Mouse (Mus musculus) forebrain, embryonic 12.5 days (tissue): ENCODE measurements around the gene Grwd1. TPM values are rescaled to one million over a fixed set of nuclear protein-coding genes. Genes with fewer than 3 reads are reported as not detected.

ENCODE experiments used
- ATAC-seq: fragments of 200-750 bp; cut with Nextera tagmentation; 2 replicates; pipeline ENCODE4 v1.8.0; 2017; ENCODE audit warnings: moderate TSS enrichment; ENCODE audit not compliant: low FRiP score
- H3K27ac ChIP-seq: fragments of 300-500 bp; sonication (generic); 2 replicates; pipeline ENCODE4 v1.5.1; 2016; ENCODE audit warnings: mild to moderate bottlenecking
- H3K27me3 ChIP-seq: fragments of 300-500 bp; sonication (generic); 2 replicates; pipeline ENCODE4 v1.6.1; 2016; ENCODE audit warnings: mild to moderate bottlenecking
- H3K36me3 ChIP-seq: fragments of 300-500 bp; sonication (generic); replicated peaks from 2 replicates; pipeline ENCODE4 v1.6.1; 2016; ENCODE audit warnings: mild to moderate bottlenecking
- H3K4me1 ChIP-seq: fragments of 300-500 bp; sonication (generic); 2 replicates; pipeline ENCODE4 v1.6.1; 2016
- H3K4me2 ChIP-seq: fragments of 300-500 bp; sonication (generic); 2 replicates; pipeline ENCODE4 v1.6.1; 2016; ENCODE audit warnings: mild to moderate bottlenecking, moderate library complexity
- H3K4me3 ChIP-seq: fragments of 300-500 bp; sonication (generic); replicated peaks from 2 replicates; pipeline ENCODE4 v1.5.1; 2016; ENCODE audit warnings: mild to moderate bottlenecking
- H3K9ac ChIP-seq: fragments of 300-500 bp; sonication (generic); 2 replicates; pipeline ENCODE4 v1.6.1; 2016; ENCODE audit warnings: mild to moderate bottlenecking
- H3K9me3 ChIP-seq: fragments of 300-500 bp; sonication (generic); 2 replicates; pipeline ENCODE4 v1.6.1; 2016
- WGBS: fragments of 180-500 bp; shearing (Covaris S2); methylation state at CpG from one replicate; pipeline ENCODE4 v1.1.7; 2016; 5-methylcytosine and 5-hydroxymethylcytosine counted together
- polyA plus RNA-seq: library from polyadenylated mRNA; unstranded; fragments of >200 nt; fragmentation: Nextera tagmentation; extraction: Ambion mirVana; gene quantifications from 2 replicates; pipeline ENCODE4 v1.2.1, GENCODE M21; 2016

Grwd1 gene
- polyA plus RNA-seq, 1 experiment from 2014 or later, result 60.0 TPM

GRCm38 (mm10) chr7:45794971-45795370, 35.8 kb downstream of the Grwd1 start:
- peaks cover 50% of the 10 kb centered on the region for H3K27me3 ChIP-seq
- no peak overlapping the region for H3K9ac ChIP-seq
- H3K4me3 ChIP-seq, result no peak overlapping the region
- H3K27ac ChIP-seq, result no peak overlapping the region
- 93% methylated on average over 29 of the region's 29 CpGs for WGBS
- H3K4me1 ChIP-seq, result peaks cover 20% of the 10 kb centered on the region
- H3K36me3 ChIP-seq, result peaks cover 68% of the 10 kb centered on the region
- H3K4me2 ChIP-seq, result no peak overlapping the region
- H3K9me3 ChIP-seq, result no peaks in the 10 kb centered on the region
- ATAC-seq, result no peak

GRCm38 (mm10) chr7:45793969-45794585, 36.7 kb downstream of the Grwd1 start:
- H3K4me1 ChIP-seq, result peaks cover 20% of the 10 kb centered on the region
- 88% methylated on average over 42 of the region's 44 CpGs for WGBS
- no peak overlapping the region for H3K4me2 ChIP-seq
- no peak overlapping the region for H3K27ac ChIP-seq
- H3K4me3 ChIP-seq, result no peak overlapping the region
- H3K9me3 ChIP-seq, result no peaks in the 10 kb centered on the region
- no peak overlapping the region for H3K9ac ChIP-seq
- H3K36me3 ChIP-seq, result peaks cover 75% of the 10 kb centered on the region
- H3K27me3 ChIP-seq, result peaks cover 42% of the 10 kb centered on the region
- no peak for ATAC-seq

DNA sequence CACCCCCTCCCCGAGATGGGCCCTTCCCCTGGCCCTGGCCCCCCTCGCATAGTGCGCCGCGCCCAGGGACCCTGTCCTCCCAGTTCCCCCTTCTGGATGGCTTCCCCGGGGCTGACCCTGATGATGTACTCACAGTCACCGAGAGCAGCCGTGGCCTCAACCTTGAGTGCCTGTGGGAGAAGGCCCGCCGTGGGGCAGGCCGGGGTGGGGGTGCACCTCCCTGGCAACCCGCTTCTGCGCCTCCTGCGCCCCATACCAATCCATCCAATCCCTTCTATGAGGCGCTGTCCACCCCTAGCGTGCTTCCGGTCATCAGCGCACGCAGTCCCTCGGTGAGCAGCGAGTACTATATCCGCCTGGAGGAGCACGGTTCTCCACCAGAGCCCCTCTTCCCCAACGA, 37.5 kb downstream of the Grwd1 start:
- Histone ChIP-seq H3K4me1 (peaks cover 15% of the 10 kb centered on the region), H3K36me3 (peaks cover 83% of the 10 kb centered on the region), H3K27me3 (peaks cover 34% of the 10 kb centered on the region), H3K4me2 (no peak overlapping the region), H3K27ac (no peak overlapping the region), H3K9me3 (no peaks in the 10 kb centered on the region), H3K4me3 (no peak overlapping the region), H3K9ac (no peak overlapping the region)
- 91% methylated on average over 24 of the region's 24 CpGs for WGBS
- ATAC-seq, result no peak

- ATAC-seq, result no peak
- H3K27me3 ChIP-seq, result peaks cover 20% of the 10 kb centered on the region
- no peak overlapping the region for H3K9ac ChIP-seq
- peaks cover 12% of the 10 kb centered on the region for H3K4me1 ChIP-seq
- no peak overlapping the region for H3K4me2 ChIP-seq
- no peak overlapping the region for H3K27ac ChIP-seq
- WGBS, result 80% methylated on average over 17 of the region's 17 CpGs
- H3K36me3 ChIP-seq, result peaks cover 94% of the 10 kb centered on the region
- no peaks in the 10 kb centered on the region for H3K9me3 ChIP-seq
- H3K4me3 ChIP-seq, result no peak overlapping the region
These were observed 38.8 kb downstream of the Grwd1 start for GRCm38 (mm10) chr7:45791756-45792490.

- ATAC-seq, result no peak
- H3K9ac ChIP-seq, result no peak overlapping the region
These were observed 40.0 kb downstream of the Grwd1 start for GRCm38 (mm10) chr7:45790721-45791120.

DNA sequence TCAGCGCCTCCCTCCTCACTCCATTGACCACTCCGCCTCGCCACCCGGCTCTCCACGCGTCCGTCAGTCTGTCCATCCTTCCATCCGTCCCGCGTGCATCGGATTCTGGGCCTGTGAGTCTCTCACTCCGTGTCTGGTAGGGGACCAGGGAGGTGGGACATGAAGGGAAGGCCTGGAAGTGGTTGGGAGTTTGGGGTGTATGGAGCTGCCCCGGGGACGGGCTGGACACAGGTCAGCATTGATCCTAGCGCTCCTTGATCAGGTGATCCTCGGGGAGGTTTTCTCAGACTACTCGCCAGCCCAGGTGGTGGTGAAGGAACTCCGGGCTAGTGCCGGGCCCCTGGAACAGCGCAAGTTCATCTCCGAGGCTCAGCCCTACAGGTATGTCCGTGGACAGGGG, 43.1 kb downstream of the Grwd1 start:
- Histone ChIP-seq H3K36me3 (peaks cover 55% of the 10 kb centered on the region), H3K4me1 (peaks cover 31% of the 10 kb centered on the region), H3K9ac (0 out of 2 replicates have a peak overlapping the region, but pooled peaks have one; percentile 97), H3K4me3 (no peak overlapping the region), H3K27ac (no peak overlapping the region), H3K9me3 (no peaks in the 10 kb centered on the region), H3K4me2 (peak overlapping the region; percentile 85; the same call in 1 of the 2 replicates), H3K27me3 (peaks cover 3% of the 10 kb centered on the region; the same call in 1 of the 2 replicates)
- WGBS, result 85% methylated on average over 22 of the region's 22 CpGs
- ATAC-seq, result no peak

More at GRCm38 (mm10) chr7:45790721-45791120, 40.0 kb downstream of the Grwd1 start:
- Histone ChIP-seq H3K4me3 (no peak overlapping the region), H3K36me3 (peaks cover 86% of the 10 kb centered on the region), H3K27ac (no peak overlapping the region), H3K27me3 (peaks cover 9% of the 10 kb centered on the region), H3K4me1 (peaks cover 20% of the 10 kb centered on the region), H3K9me3 (no peaks in the 10 kb centered on the region), H3K4me2 (no peak overlapping the region)
- WGBS, result 80% methylated on average over 6 of the region's 6 CpGs

- Histone ChIP-seq H3K36me3 (peaks cover 47% of the 10 kb centered on the region), H3K9me3 (no peaks in the 10 kb centered on the region), H3K4me1 (peaks cover 31% of the 10 kb centered on the region), H3K4me3 (peak overlapping the region; percentile 98), H3K27me3 (peaks cover 10% of the 10 kb centered on the region), H3K4me2 (peak overlapping the region; percentile 85), H3K9ac (peak overlapping the region; percentile 97), H3K27ac (0 out of 2 replicates have a peak overlapping the region, but pooled peaks have one; percentile 53)
- ATAC-seq, result peak; percentile 27; the same call in 1 of the 2 replicates
- 11% methylated on average over 17 of the region's 17 CpGs for WGBS
These were observed 43.9 kb downstream of the Grwd1 start for GRCm38 (mm10) chr7:45786661-45787413.

- 1% methylated on average over 14 of the region's 14 CpGs for WGBS
- Histone ChIP-seq H3K9ac (peak overlapping the region; percentile 97), H3K27ac (peak overlapping the region; percentile 93), H3K36me3 (peaks cover 40% of the 10 kb centered on the region), H3K4me1 (peaks cover 31% of the 10 kb centered on the region), H3K4me2 (peak overlapping the region; percentile 85), H3K9me3 (no peaks in the 10 kb centered on the region), H3K4me3 (peak overlapping the region; percentile 98), H3K27me3 (peaks cover 10% of the 10 kb centered on the region)
- ATAC-seq, result peak; percentile 55
These were observed 44.6 kb downstream of the Grwd1 start for GRCm38 (mm10) chr7:45786136-45786578.

- peak overlapping the region; percentile 85 for H3K4me2 ChIP-seq
- peak overlapping the region; percentile 98 for H3K4me3 ChIP-seq
- peaks cover 34% of the 10 kb centered on the region for H3K36me3 ChIP-seq
- under 1% methylated on average over 36 of the region's 42 CpGs for WGBS
- peak overlapping the region; percentile 97 for H3K9ac ChIP-seq
- H3K27ac ChIP-seq, result peak overlapping the region; percentile 93
- no peaks in the 10 kb centered on the region for H3K9me3 ChIP-seq
- peak; percentile 5 for ATAC-seq
- H3K4me1 ChIP-seq, result peaks cover 31% of the 10 kb centered on the region
- H3K27me3 ChIP-seq, result peaks cover 10% of the 10 kb centered on the region
These were observed 45.2 kb downstream of the Grwd1 start for GRCm38 (mm10) chr7:45785388-45786135.

- Histone ChIP-seq H3K9me3 (no peaks in the 10 kb centered on the region), H3K27ac (peak within 1 kb of the TSS; percentile 93)
- peak; percentile 75 for ATAC-seq
These were observed 46.0 kb downstream of the Grwd1 start, which contains the start of gene Sult2b1 for GRCm38 (mm10) chr7:45784524-45785372. TSS of gene Sult2b1 (minus strand) at chr7:45784669.

More at GRCm38 (mm10) chr7:45784524-45785372, 46.0 kb downstream of the Grwd1 start, which contains the start of gene Sult2b1:
- H3K4me1 ChIP-seq, result peaks cover 32% of the 10 kb centered on the region
- peak within 1 kb of the TSS; percentile 98 for H3K4me3 ChIP-seq
- peak within 1 kb of the TSS; percentile 85 for H3K4me2 ChIP-seq
- peaks cover 26% of the 10 kb centered on the region for H3K36me3 ChIP-seq
- WGBS, result 22% methylated on average over 18 of the region's 20 CpGs
- H3K9ac ChIP-seq, result peak within 1 kb of the TSS; percentile 97
- peaks cover 10% of the 10 kb centered on the region for H3K27me3 ChIP-seq
